Mouse (Mus musculus) MEL (cell line): ENCODE results near the gene Ugt1a1.

ENCODE experiments used
- CTCF ChIP-seq, 3 experiments: IDR thresholded peaks in 2 of 3; conservative IDR thresholded peaks in 1 of 3; 2 replicates each; pipeline ENCODE4 v1.5.1; 2011 to 2012; ENCODE audit warnings: low read length in 3 of 3, low read depth in 2 of 3, mild to moderate bottlenecking in 2 of 3, improper control_type of control experiment in 1 of 3, inconsistent platforms in 1 of 3, mixed read lengths in 1 of 3, moderate library complexity in 1 of 3; ENCODE audit not compliant: control insufficient read depth in 1 of 3, insufficient read depth in 1 of 3, poor library complexity in 1 of 3, severe bottlenecking in 1 of 3
- ELF1 ChIP-seq: IDR thresholded peaks from 2 replicates; pipeline ENCODE4 v1.6.1; 2014; ENCODE audit warnings: low read depth, mild to moderate bottlenecking, inconsistent platforms, low read length, improper control_type of control experiment, moderate library complexity
- MAFK ChIP-seq: IDR thresholded peaks from 2 replicates; pipeline ENCODE4 v1.6.1; 2011; ENCODE audit warnings: low read depth, mild to moderate bottlenecking, low read length, improper control_type of control experiment, borderline replicate concordance
- POLR2A ChIP-seq, 2 experiments: IDR thresholded peaks; 2 replicates each; pipeline ENCODE4 v1.6.1; 2011 to 2012; ENCODE audit warnings: low read length in 2 of 2, mild to moderate bottlenecking in 2 of 2, control low read depth in 1 of 2, improper control_type of control experiment in 1 of 2, low read depth in 1 of 2, moderate library complexity in 1 of 2; ENCODE audit not compliant: control insufficient read depth in 1 of 2, insufficient read depth in 1 of 2, poor library complexity in 1 of 2
- TBP ChIP-seq: IDR thresholded peaks from 2 replicates; pipeline ENCODE4 v1.8.0; 2011; ENCODE audit warnings: low read depth, low read length, improper control_type of control experiment

GRCm38 (mm10) chr1:88249596-88249995 is 37.8 kb downstream of the Ugt1a1 start:
- TF ChIP-seq POLR2A (IDR thresholded peaks at IDR 0.05; ENCODE audit: control insufficient read depth in 1 of 2, insufficient read depth in 1 of 2, low read depth in 1 of 2, low read length in 2 of 2, poor library complexity in 1 of 2) (no peak), MAFK (no peak), TBP (no peak), ELF1 (no peak), CTCF (IDR thresholded peaks at IDR 0.05 in 2 of 3, conservative IDR thresholded peaks at IDR 0.05 in 1 of 3; ENCODE audit: control insufficient read depth in 1 of 3, insufficient read depth in 1 of 3, low read depth in 2 of 3, low read length in 3 of 3, poor library complexity in 1 of 3, severe bottlenecking in 1 of 3) (no peak)
